ENCODE assay signal across 14 mouse cellular contexts in genomic region chr2:3745910-3746606, GRCm38 (mm10).
DNase-seq lines count a peak whose midpoint lies in the region; ATAC-seq lines count a peak whose summit lies in the region.
"Had no signal": no experiment of that assay in that cellular context is flagged by ENCODE, and none has a peak within 500 bp of the region (broad histone marks: within the 10 kb centered on the region; RNA-seq: fewer than 3 reads in every experiment).

No protein-coding gene starts in this region.

- H3K4me2 ChIP-seq in intestine, embryonic 14.5 days (ENCODE audit: low read length) = no peak overlapping the region
- H3K4me2 ChIP-seq in intestine, embryonic 15.5 days (replicated peaks) = no peak overlapping the region
- H3K4me2 ChIP-seq: embryonic facial prominence, embryonic 15.5 days; limb, embryonic 13.5 days had no signal

- no peaks in the 10 kb centered on the region for H3K36me3 ChIP-seq in intestine, embryonic 14.5 days (ENCODE audit: control insufficient read depth, insufficient read depth, low read length)
- no peaks in the 10 kb centered on the region for H3K36me3 ChIP-seq in intestine, embryonic 15.5 days
- H3K36me3 ChIP-seq in limb, embryonic 10.5 days = no peaks in the 10 kb centered on the region
- H3K36me3 ChIP-seq: embryonic facial prominence, embryonic 15.5 days; limb, embryonic 13.5 days had no signal

- H3K27me3 ChIP-seq in intestine, embryonic 14.5 days (replicated peaks; ENCODE audit: control insufficient read depth, insufficient read depth, low read length) = no peaks in the 10 kb centered on the region
- H3K27me3 ChIP-seq in intestine, embryonic 15.5 days (replicated peaks) = no peaks in the 10 kb centered on the region
- H3K27me3 ChIP-seq in limb, embryonic 10.5 days (ENCODE audit: low read depth, poor library complexity, severe bottlenecking) = no peaks in the 10 kb centered on the region
- H3K27me3 ChIP-seq: embryonic facial prominence, embryonic 15.5 days; limb, embryonic 13.5 days had no signal

- no peak overlapping the region for H3K9ac ChIP-seq in intestine, embryonic 14.5 days (ENCODE audit: low read length)
- H3K9ac ChIP-seq in intestine, embryonic 15.5 days = no peak overlapping the region
- H3K9ac ChIP-seq: embryonic facial prominence, embryonic 15.5 days; forebrain, postnatal 0 days; limb, embryonic 13.5 days had no signal

- no peaks in the 10 kb centered on the region for H3K9me3 ChIP-seq in intestine, embryonic 14.5 days (ENCODE audit: control insufficient read depth, low read length)
- no peaks in the 10 kb centered on the region for H3K9me3 ChIP-seq in intestine, embryonic 15.5 days
- no peaks in the 10 kb centered on the region for H3K9me3 ChIP-seq in limb, embryonic 10.5 days (replicated peaks)
- H3K9me3 ChIP-seq: embryonic facial prominence, embryonic 15.5 days; limb, embryonic 13.5 days had no signal

- no peak overlapping the region for H3K4me3 ChIP-seq in intestine, embryonic 14.5 days (ENCODE audit: low read depth, low read length)
- no peak overlapping the region for H3K4me3 ChIP-seq in intestine, embryonic 15.5 days (replicated peaks)
- H3K4me3 ChIP-seq in limb, embryonic 10.5 days = no peak overlapping the region
- H3K4me3 ChIP-seq: embryonic facial prominence, embryonic 15.5 days; limb, embryonic 13.5 days had no signal

- 77% methylated on average over 13 of the region's 13 CpGs for WGBS in intestine, embryonic 14.5 days
- 70% methylated on average over 13 of the region's 13 CpGs for WGBS in intestine, embryonic 15.5 days
- 90% methylated on average over 13 of the region's 13 CpGs for WGBS in limb, embryonic 10.5 days

- peak; percentile 60 for ATAC-seq in cerebellum, adult (ENCODE audit: insufficient number of reproducible peaks, low FRiP score, low TSS enrichment)
- no peak for ATAC-seq in intestine, embryonic 14.5 days (replicated peaks; ENCODE audit: low FRiP score, low TSS enrichment, low read depth)
- no peak for ATAC-seq in intestine, embryonic 15.5 days
- ATAC-seq: forebrain, postnatal 0 days had no signal

- H3K27ac ChIP-seq in intestine, embryonic 14.5 days (ENCODE audit: low read depth) = 0 out of 2 replicates have a peak overlapping the region, but pooled peaks have one; percentile 38
- no peak overlapping the region for H3K27ac ChIP-seq in intestine, embryonic 15.5 days
- peak overlapping the region; percentile 42; the same call in 1 of the 2 replicates for H3K27ac ChIP-seq in limb, embryonic 10.5 days
- H3K27ac ChIP-seq: embryonic facial prominence, embryonic 15.5 days; limb, embryonic 13.5 days had no signal

- H3K4me1 ChIP-seq in intestine, embryonic 14.5 days (replicated peaks; ENCODE audit: control insufficient read depth, insufficient read depth, low read length) = peaks cover 30% of the 10 kb centered on the region
- H3K4me1 ChIP-seq in intestine, embryonic 15.5 days (replicated peaks) = peaks cover 19% of the 10 kb centered on the region
- H3K4me1 ChIP-seq in limb, embryonic 10.5 days = peaks cover 23% of the 10 kb centered on the region

- DNase-seq in cerebellum, adult 11 months = no peak
- DNase-seq in intestine, embryonic 14.5 days (ENCODE audit: low spot score) = no peak
- DNase-seq in cerebellum, postnatal 10 days = peak; percentile 58 to 65
- DNase-seq in limb, embryonic 10.5 days (ENCODE audit: low spot score) = no peak
- DNase-seq in spleen, postnatal 36 days (ENCODE audit: low spot score in 2 of 2) = no peak
- no peak for DNase-seq in neural tube, embryonic 10.5 days (ENCODE audit: extremely low spot score, low spot score)
- DNase-seq: adrenal gland, postnatal 14 days; forebrain, postnatal 0 days; layer of hippocampus, adult 9-11 months; lung, postnatal 14 days had no signal

Comparison
In these comparisons a context has a peak if more than half of its experiments do, and no peak if none do; other contexts are left out.
1. DNase-seq: peak in cerebellum, postnatal 10 days (2 of 2); none in cerebellum, adult 11 months (single experiment), intestine, embryonic 14.5 days (single experiment), limb, embryonic 10.5 days (single experiment), spleen, postnatal 36 days (0 of 2) and neural tube, embryonic 10.5 days (single experiment).